Mouse (Mus musculus) erythroblast, adult 5-6 weeks (primary cell): ENCODE results near the gene Slc36a2. TPM values are rescaled to one million over a fixed set of nuclear protein-coding genes. Genes with fewer than 3 reads are reported as not detected.
"Not testable (repeated sequence)": the region's sequence is repeated elsewhere in the genome, so short reads cannot be mapped to it uniquely, and the experiment has no call there.

Source experiments
- ATAC-seq: replicated peaks from 2 replicates; pipeline ENCODE4 v1.8.0; 2016; ENCODE audit warnings: moderate number of reproducible peaks, mild to moderate bottlenecking, moderate TSS enrichment, inconsistent platforms; ENCODE audit not compliant: poor library complexity, low FRiP score, severe bottlenecking
- total RNA-seq, 2 experiments: library from RNA; stranded (forward) in 1 of 2; stranded (reverse) in 1 of 2; fragments of 150-400 nt in 1 of 2; fragments of 200-764, 138-1000 nt in 1 of 2; gene quantifications; 2 replicates each; pipeline versions ENCODE4 v1.2.3 to v1.2.4; 2015 to 2017; ENCODE audit warnings: low replicate concordance in 2 of 2

The Slc36a2 gene
- total RNA-seq, 2 experiments from 2014 or later, result 0.34 TPM; not detected in 1

GRCm38 (mm10) chr11:55136770-55137547 lies 47.9 kb downstream of the Slc36a2 start:
- ATAC-seq, result no peak

- ATAC-seq, result no peak
Observed at GRCm38 (mm10) chr11:55134871-55135270, 50.0 kb downstream of the Slc36a2 start.

- ATAC-seq, result no peak
Observed at GRCm38 (mm10) chr11:55134407-55134806, 50.5 kb downstream of the Slc36a2 start.

- no peak for ATAC-seq
Observed at GRCm38 (mm10) chr11:55133204-55133603, 51.7 kb downstream of the Slc36a2 start.

GRCm38 (mm10) chr11:55131946-55132345 lies 52.9 kb downstream of the Slc36a2 start:
- ATAC-seq, result no peak

- peak; percentile 67 for ATAC-seq
Observed at GRCm38 (mm10) chr11:55131077-55131742, 53.7 kb downstream of the Slc36a2 start.

GRCm38 (mm10) chr11:55128411-55128810 lies 56.5 kb downstream of the Slc36a2 start:
- ATAC-seq, result no peak

- ATAC-seq, result no peak
Observed at GRCm38 (mm10) chr11:55127937-55128336, 56.9 kb downstream of the Slc36a2 start.

GRCm38 (mm10) chr11:55126663-55127062 lies 58.2 kb downstream of the Slc36a2 start:
- no peak for ATAC-seq

- ATAC-seq, result no peak
Observed at GRCm38 (mm10) chr11:55121430-55121829, 63.4 kb downstream of the Slc36a2 start.

GRCm38 (mm10) chr11:55120821-55121271 lies 64.0 kb downstream of the Slc36a2 start:
- no peak for ATAC-seq

GRCm38 (mm10) chr11:55120279-55120678 lies 64.6 kb downstream of the Slc36a2 start:
- ATAC-seq, result no peak

GRCm38 (mm10) chr11:55117031-55117430 lies 67.8 kb downstream of the Slc36a2 start:
- ATAC-seq, result no peak

- no peak for ATAC-seq
Observed at GRCm38 (mm10) chr11:55116004-55116403, 68.9 kb downstream of the Slc36a2 start.

- no peak for ATAC-seq
Observed at GRCm38 (mm10) chr11:55114291-55114690, 70.6 kb downstream of the Slc36a2 start.

- ATAC-seq, result not testable (repeated sequence)
Observed at GRCm38 (mm10) chr11:55113861-55114250, 71.0 kb downstream of the Slc36a2 start.

GRCm38 (mm10) chr11:55113209-55113860 lies 71.5 kb downstream of the Slc36a2 start:
- ATAC-seq, result no peak

- no peak for ATAC-seq
Observed at GRCm38 (mm10) chr11:55110566-55111169, 74.2 kb downstream of the Slc36a2 start.

GRCm38 (mm10) chr11:55109521-55110300 lies 75.2 kb downstream of the Slc36a2 start:
- ATAC-seq, result no peak
